Mouse (Mus musculus) forebrain, embryonic 13.5 days (tissue): ENCODE results near the gene Rabep1. TPM values are rescaled to one million over a fixed set of nuclear protein-coding genes. Genes with fewer than 3 reads are reported as not detected.

Experiments
- ATAC-seq: fragments of 200-750 bp; cut with Nextera tagmentation; 2 replicates; pipeline ENCODE4 v1.8.0; 2017
- H3K27ac ChIP-seq: fragments of 300-500 bp; sonication (generic); 2 replicates; pipeline ENCODE4 v1.5.1; 2015; ENCODE audit warnings: inconsistent platforms, mild to moderate bottlenecking, moderate library complexity
- H3K27me3 ChIP-seq: fragments of 300-500 bp; sonication (generic); 2 replicates; pipeline ENCODE4 v1.6.1; 2015; ENCODE audit warnings: mild to moderate bottlenecking, inconsistent platforms
- H3K36me3 ChIP-seq: fragments of 300-500 bp; sonication (generic); 2 replicates; pipeline ENCODE4 v1.6.1; 2015; ENCODE audit warnings: mild to moderate bottlenecking, inconsistent platforms; ENCODE audit not compliant: poor library complexity, severe bottlenecking
- H3K4me1 ChIP-seq: fragments of 300-500 bp; sonication (generic); 2 replicates; pipeline ENCODE4 v1.6.1; 2015; ENCODE audit warnings: inconsistent platforms
- H3K4me2 ChIP-seq: fragments of 300-500 bp; sonication (generic); 2 replicates; pipeline ENCODE4 v1.6.1; 2015; ENCODE audit warnings: inconsistent platforms, mild to moderate bottlenecking, moderate library complexity
- H3K4me3 ChIP-seq: fragments of 300-500 bp; sonication (generic); 2 replicates; pipeline ENCODE4 v1.5.1; 2015; ENCODE audit warnings: mild to moderate bottlenecking, inconsistent platforms
- H3K9ac ChIP-seq: fragments of 300-500 bp; sonication (generic); 2 replicates; pipeline ENCODE4 v1.6.1; 2015; ENCODE audit warnings: mild to moderate bottlenecking, inconsistent platforms
- H3K9me3 ChIP-seq: fragments of 300-500 bp; sonication (generic); replicated peaks from 2 replicates; pipeline ENCODE4 v1.6.1; 2016; ENCODE audit warnings: inconsistent platforms
- WGBS: fragments of 180-500 bp; shearing (Covaris S2); methylation state at CpG from one replicate; pipeline ENCODE4 v1.1.7; 2015; 5-methylcytosine and 5-hydroxymethylcytosine counted together
- polyA plus RNA-seq: library from polyadenylated mRNA; unstranded; fragments of >200 nt; fragmentation: Nextera tagmentation; extraction: Ambion mirVana; gene quantifications from 2 replicates; pipeline ENCODE4 v1.2.1, GENCODE M21; 2015

Rabep1 gene
- polyA plus RNA-seq, result 66.6 and 69.6 TPM in 2 replicates

DNA sequence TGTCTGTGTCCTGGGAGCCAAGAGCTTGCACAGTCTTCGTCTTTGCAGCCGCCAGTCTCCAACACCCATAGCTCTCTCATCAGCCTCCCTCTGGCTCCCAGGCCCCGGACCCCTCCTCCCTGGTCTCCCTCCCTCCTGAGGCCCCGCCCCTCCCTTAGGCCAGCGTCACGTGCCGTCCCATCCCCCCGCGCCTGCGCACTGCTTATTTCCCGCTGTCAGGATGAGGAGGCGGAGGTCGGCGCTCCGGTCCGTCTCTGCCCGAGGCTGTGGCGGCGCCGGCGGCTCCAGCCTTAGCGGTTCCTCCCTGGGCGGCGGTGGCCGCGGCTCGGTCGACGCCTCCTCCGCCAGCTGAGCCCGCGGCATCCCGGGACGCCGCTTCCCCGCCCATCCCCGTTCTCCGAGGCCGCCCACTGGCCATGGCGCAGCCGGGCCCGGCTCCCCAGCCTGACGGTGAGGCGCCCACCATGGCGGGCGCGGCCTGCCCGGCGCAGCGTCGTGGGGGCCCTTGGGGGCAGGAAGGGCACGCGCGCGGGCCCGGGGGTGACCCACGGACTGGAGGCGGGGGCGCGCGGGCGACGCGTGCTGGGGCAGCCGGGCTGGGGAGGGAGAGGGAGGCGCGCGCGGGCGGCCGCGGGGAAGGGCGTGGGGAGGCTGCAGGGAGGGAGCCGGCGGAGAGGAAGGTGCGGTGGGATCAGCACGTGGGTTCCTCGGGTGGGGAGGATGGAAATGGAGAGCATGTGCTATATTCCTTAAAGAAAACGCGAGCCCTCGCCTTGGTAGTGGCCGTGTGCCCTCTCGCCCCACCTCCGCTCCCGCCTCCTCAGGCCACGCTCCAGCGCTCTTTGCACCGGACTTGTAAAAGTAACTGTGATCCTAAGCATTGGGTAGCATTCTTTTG, at the start of gene Rabep1:
Gene Rabep1, plus strand, starts transcription at position 220 of the 898 bp plus-strand sequence.
- WGBS, result under 1% methylated on average over 59 of the region's 88 CpGs
- H3K4me2 ChIP-seq, result peak within 1 kb of the TSS; percentile 84
- peaks cover 25% of the 10 kb centered on the region for H3K4me1 ChIP-seq
- no peaks in the 10 kb centered on the region for H3K9me3 ChIP-seq
- H3K36me3 ChIP-seq, result no peaks in the 10 kb centered on the region
- peak within 1 kb of the TSS; percentile 96 for H3K9ac ChIP-seq
- peak; percentile 97 for ATAC-seq
- peak within 1 kb of the TSS; percentile 85 for H3K27ac ChIP-seq
- H3K27me3 ChIP-seq, result no peaks in the 10 kb centered on the region
- H3K4me3 ChIP-seq, result peak within 1 kb of the TSS; percentile 93

DNA sequence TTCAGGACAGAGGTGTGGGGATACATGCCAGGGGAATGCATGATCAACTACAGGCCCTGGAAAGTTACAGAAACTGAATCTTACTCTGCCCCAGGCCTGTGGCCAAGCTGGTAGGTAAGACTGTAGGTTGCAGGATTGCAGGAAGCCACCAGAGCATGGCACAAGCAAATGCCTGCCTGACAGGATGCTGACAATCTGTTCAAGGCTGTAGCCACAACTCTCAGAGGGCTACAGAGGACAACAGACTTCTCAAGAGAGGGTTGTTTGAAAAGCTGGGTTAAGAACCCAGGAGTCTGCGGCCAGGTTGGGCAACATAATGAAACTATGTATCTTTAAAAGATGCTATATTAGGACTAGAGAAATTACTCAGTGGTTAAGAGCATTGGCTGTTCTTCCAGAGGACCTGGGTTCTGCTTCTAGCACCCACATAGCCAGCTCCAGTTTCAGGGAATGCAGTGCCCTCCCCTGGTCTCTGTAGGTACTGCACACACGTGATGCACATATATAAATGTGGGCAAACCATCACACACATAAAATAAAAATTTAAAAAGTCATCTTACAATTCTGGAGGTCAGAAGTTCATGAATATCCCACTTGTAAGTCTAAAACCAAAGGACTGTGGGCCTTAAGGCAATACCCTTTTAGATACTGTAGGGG, 42.2 kb upstream of the Rabep1 start:
- Histone ChIP-seq H3K9me3 (no peaks in the 10 kb centered on the region), H3K4me1 (no peaks in the 10 kb centered on the region), H3K36me3 (no peaks in the 10 kb centered on the region), H3K4me3 (no peak overlapping the region), H3K27ac (no peak overlapping the region), H3K9ac (no peak overlapping the region), H3K27me3 (no peaks in the 10 kb centered on the region), H3K4me2 (no peak overlapping the region)
- ATAC-seq, result no peak
- WGBS, result 91% methylated on average over 2 of the region's 2 CpGs

DNA sequence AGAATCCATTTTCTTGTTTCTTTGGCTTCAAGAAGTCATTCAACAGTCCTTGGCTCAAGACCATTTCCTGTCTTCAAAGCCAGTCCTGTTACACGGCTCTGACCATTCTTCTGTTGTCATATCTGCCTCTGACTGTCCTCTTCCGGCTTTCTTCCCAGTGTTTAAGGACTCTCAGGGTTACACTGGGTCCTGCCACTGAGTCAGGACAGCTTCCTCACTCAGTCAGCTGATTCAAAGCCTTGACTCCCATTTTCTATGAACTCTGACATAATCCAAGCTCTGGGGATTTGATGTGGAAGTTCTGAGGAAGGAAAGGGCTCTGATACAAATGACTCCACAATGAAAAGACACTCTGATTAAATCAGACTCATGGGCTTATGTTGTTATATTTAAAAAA, 41.7 kb upstream of the Rabep1 start:
- no peaks in the 10 kb centered on the region for H3K4me1 ChIP-seq
- no peaks in the 10 kb centered on the region for H3K9me3 ChIP-seq
- no peaks in the 10 kb centered on the region for H3K27me3 ChIP-seq
- 69% methylated on average over 2 of the region's 2 CpGs for WGBS
- H3K36me3 ChIP-seq, result no peaks in the 10 kb centered on the region
- no peak overlapping the region for H3K4me3 ChIP-seq
- no peak overlapping the region for H3K4me2 ChIP-seq
- no peak overlapping the region for H3K9ac ChIP-seq
- H3K27ac ChIP-seq, result no peak overlapping the region
- no peak for ATAC-seq

DNA sequence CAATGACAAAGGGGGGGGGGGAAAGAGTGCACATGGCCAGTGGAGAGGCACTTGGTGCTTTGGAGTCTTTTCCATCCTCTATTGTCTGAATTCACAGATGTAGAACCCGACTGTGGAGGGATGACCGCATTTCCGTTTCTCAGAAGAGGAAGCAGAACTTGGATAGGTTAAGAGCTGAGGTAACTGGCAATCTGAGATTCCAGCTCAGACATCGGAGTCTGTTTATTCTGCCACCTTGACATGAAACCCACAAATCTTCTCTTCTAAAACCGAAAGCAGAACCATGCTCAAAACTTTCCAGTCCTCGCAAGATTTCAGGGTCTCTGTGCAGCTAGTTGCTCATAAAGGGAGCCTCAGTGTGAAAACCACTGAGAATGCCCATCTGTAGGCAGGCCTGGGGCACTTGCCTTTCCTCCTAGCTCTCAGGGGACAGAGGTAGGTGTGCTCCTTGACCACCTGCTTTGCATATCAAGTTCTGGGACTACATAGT, 40.8 kb upstream of the Rabep1 start:
- no peak overlapping the region for H3K4me2 ChIP-seq
- H3K4me3 ChIP-seq, result no peak overlapping the region
- no peak overlapping the region for H3K27ac ChIP-seq
- H3K36me3 ChIP-seq, result no peaks in the 10 kb centered on the region
- no peaks in the 10 kb centered on the region for H3K9me3 ChIP-seq
- H3K9ac ChIP-seq, result no peak overlapping the region
- no peaks in the 10 kb centered on the region for H3K27me3 ChIP-seq
- WGBS, result 88% methylated on average over 6 of the region's 6 CpGs
- no peaks in the 10 kb centered on the region for H3K4me1 ChIP-seq
- no peak for ATAC-seq

DNA sequence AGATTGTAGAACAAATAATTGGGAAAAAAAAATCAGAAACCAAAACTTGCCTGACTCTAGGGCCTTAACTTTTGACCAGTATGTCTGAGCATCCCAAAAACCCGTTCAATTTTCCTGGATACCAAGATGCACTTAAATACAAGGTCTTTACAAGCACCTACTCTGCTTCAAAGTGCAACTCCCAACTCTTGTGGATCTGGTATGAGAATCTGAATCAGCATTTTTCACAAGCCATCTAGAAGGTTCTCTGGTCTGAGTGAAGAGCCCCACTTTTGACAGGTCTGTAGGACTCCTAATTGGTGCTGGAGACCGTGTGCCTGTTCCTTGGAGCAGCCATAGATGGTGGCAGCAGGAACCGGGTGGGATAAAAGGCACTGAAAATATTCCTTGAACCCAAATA, 40.2 kb upstream of the Rabep1 start:
- Histone ChIP-seq H3K4me1 (no peaks in the 10 kb centered on the region), H3K27ac (no peak overlapping the region), H3K36me3 (no peaks in the 10 kb centered on the region), H3K4me3 (no peak overlapping the region), H3K9ac (no peak overlapping the region), H3K9me3 (no peaks in the 10 kb centered on the region), H3K4me2 (no peak overlapping the region), H3K27me3 (no peaks in the 10 kb centered on the region)
- ATAC-seq, result no peak
- 86% methylated on average over 3 of the region's 3 CpGs for WGBS

DNA sequence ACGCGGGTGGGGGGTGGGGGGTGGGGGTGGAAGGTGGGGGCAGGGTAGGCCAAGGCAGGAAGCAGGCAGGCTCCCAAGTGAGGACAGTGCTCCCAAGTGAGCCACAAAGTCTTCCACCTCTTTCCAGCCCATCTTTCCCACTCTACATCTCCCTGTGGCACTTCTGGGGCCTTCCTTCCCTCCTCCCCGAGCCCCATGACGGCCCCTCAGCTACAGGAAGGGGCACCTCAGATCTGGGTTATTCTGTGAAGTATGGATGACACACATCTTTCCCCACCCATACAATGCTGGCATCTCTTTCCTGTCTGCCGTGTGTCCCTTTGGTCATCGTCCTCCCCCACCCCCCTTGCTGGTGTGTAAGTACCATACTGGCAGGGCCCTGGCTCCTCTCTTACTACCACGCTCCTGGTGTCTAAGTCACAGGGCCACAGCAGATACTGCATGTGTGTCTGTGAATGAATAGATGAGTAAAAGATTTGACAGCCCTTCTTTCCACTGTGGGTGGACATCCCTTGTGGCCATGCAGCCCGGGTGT, 38.9 kb upstream of the Rabep1 start:
- no peaks in the 10 kb centered on the region for H3K36me3 ChIP-seq
- H3K9me3 ChIP-seq, result no peaks in the 10 kb centered on the region
- no peak overlapping the region for H3K27ac ChIP-seq
- no peaks in the 10 kb centered on the region for H3K4me1 ChIP-seq
- no peak overlapping the region for H3K9ac ChIP-seq
- no peak overlapping the region for H3K4me3 ChIP-seq
- no peak for ATAC-seq
- H3K27me3 ChIP-seq, result no peaks in the 10 kb centered on the region
- whole genome bisulfite sequencing, result 80% methylated on average over 8 of the region's 8 CpGs
- H3K4me2 ChIP-seq, result no peak overlapping the region

DNA sequence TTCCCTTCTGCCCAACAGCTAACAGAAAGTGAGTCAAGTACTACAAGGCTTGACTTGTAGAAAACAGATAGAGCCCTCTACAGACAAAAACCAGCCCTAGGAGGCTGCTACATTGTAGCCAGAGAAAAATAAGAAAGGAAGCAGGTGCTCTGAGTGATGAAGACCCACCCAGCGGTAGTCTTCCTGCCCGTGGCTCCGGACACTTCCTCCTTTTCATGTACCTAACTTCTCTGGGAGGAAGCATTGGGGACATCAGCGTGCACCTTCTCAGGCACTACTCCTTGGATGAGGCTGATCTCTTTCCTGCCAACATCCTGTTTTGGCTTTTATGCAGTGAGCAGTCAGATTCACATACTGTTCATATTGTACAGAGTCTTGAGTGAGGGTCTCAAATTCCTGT, 37.9 kb upstream of the Rabep1 start:
- no peak overlapping the region for H3K4me3 ChIP-seq
- H3K4me1 ChIP-seq, result no peaks in the 10 kb centered on the region
- H3K4me2 ChIP-seq, result no peak overlapping the region
- no peaks in the 10 kb centered on the region for H3K9me3 ChIP-seq
- H3K27ac ChIP-seq, result no peak overlapping the region
- no peaks in the 10 kb centered on the region for H3K27me3 ChIP-seq
- no peak overlapping the region for H3K9ac ChIP-seq
- no peak for ATAC-seq
- 85% methylated on average over 4 of the region's 4 CpGs for WGBS
- no peaks in the 10 kb centered on the region for H3K36me3 ChIP-seq

DNA sequence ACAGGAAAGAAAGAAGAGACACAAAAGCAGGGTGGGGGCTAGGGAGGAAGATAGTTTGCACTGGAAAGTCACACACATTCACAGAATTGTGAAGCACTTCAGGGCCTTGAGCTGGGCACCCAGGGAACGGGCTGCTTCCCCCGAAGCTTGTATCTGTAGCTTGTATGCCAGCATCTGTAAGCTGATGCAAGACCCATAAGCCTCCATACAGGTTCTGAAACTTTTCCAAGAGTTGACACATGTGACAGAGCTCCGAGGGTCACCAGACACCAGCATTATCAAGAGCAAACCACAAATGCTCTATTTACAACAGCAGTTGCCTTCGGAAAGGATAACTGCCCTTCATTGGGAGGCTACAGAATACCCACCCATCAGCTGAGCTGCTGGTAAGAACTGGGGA, 36.9 kb upstream of the Rabep1 start:
- Histone ChIP-seq H3K27me3 (no peaks in the 10 kb centered on the region), H3K36me3 (no peaks in the 10 kb centered on the region), H3K4me1 (no peaks in the 10 kb centered on the region), H3K9ac (no peak overlapping the region), H3K4me3 (no peak overlapping the region), H3K27ac (no peak overlapping the region), H3K4me2 (no peak overlapping the region), H3K9me3 (no peaks in the 10 kb centered on the region)
- 93% methylated on average over 4 of the region's 4 CpGs for WGBS
- ATAC-seq, result no peak

DNA sequence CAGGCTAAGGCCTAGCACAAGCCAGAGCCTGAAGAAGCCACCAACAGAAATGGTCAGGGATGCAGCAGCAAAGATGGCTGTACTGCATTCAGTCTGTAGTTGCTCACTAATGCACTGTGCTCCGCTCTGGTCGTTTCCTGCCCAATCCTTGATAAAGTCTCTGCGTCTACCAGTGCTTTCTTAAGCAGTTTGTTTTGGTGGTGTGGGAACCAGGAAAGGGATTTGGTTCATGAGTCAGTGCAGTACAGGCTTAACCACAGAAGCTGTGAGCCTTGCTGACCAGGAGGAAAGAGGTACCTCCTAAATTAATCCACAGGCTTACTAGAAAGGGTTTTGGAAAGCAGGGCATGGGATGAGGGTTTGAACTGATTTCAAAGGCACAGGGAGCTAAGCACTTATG, 36.5 kb upstream of the Rabep1 start:
- no peak overlapping the region for H3K27ac ChIP-seq
- H3K36me3 ChIP-seq, result no peaks in the 10 kb centered on the region
- no peaks in the 10 kb centered on the region for H3K9me3 ChIP-seq
- H3K9ac ChIP-seq, result no peak overlapping the region
- no peak for ATAC-seq
- WGBS, result 70% methylated on average over 3 of the region's 3 CpGs
- no peak overlapping the region for H3K4me3 ChIP-seq
- no peaks in the 10 kb centered on the region for H3K4me1 ChIP-seq
- no peak overlapping the region for H3K4me2 ChIP-seq
- no peaks in the 10 kb centered on the region for H3K27me3 ChIP-seq

DNA sequence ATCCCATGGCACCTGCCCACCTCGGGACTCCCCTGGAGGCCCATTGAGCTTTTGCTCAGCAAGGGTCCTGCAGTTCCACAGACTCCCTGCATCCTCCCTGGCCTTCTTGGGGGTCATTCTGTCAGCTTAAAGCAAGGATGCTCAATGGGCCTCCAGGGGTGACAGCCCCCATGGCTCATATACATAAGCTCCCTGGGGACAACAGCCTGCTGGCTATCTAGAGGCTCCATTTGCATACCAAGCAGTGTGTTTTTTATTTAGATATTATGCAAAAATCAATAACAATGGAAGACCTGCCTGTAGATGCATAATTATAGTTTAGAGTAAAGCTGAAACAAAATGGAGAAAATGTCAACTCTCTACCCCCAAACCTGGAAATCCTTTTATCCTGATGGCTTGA, 35.6 kb upstream of the Rabep1 start:
- no peaks in the 10 kb centered on the region for H3K36me3 ChIP-seq
- no peak for ATAC-seq
- no peak overlapping the region for H3K9ac ChIP-seq
- H3K9me3 ChIP-seq, result no peaks in the 10 kb centered on the region
- H3K4me1 ChIP-seq, result no peaks in the 10 kb centered on the region
- 24% methylated on average over 1 of the region's 1 CpGs for WGBS
- H3K4me2 ChIP-seq, result no peak overlapping the region
- no peak overlapping the region for H3K4me3 ChIP-seq
- H3K27me3 ChIP-seq, result no peaks in the 10 kb centered on the region
- no peak overlapping the region for H3K27ac ChIP-seq

DNA sequence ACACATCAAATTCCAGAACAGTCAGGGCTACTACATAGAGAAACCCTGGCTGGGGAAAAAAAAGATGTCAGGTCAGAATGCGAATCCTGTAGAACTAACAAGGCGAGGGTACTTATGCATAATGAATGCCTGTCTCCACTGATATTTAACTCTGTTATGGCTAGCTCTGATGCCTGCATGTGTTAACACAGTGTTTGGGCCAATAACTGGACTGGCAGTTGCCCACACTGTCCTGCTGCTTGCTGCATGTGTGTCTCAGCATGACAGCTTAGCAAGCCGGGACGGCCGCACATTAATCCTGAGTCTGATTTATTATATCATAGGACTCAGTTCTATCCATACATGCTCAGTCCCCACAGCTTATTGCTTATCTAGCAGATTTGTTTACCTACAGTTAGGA, 33.5 kb upstream of the Rabep1 start:
- Histone ChIP-seq H3K36me3 (no peaks in the 10 kb centered on the region), H3K27ac (no peak overlapping the region), H3K4me2 (no peak overlapping the region), H3K9me3 (no peaks in the 10 kb centered on the region), H3K27me3 (no peaks in the 10 kb centered on the region), H3K4me3 (no peak overlapping the region), H3K4me1 (no peaks in the 10 kb centered on the region), H3K9ac (no peak overlapping the region)
- no peak for ATAC-seq
- WGBS, result 82% methylated on average over 5 of the region's 5 CpGs

DNA sequence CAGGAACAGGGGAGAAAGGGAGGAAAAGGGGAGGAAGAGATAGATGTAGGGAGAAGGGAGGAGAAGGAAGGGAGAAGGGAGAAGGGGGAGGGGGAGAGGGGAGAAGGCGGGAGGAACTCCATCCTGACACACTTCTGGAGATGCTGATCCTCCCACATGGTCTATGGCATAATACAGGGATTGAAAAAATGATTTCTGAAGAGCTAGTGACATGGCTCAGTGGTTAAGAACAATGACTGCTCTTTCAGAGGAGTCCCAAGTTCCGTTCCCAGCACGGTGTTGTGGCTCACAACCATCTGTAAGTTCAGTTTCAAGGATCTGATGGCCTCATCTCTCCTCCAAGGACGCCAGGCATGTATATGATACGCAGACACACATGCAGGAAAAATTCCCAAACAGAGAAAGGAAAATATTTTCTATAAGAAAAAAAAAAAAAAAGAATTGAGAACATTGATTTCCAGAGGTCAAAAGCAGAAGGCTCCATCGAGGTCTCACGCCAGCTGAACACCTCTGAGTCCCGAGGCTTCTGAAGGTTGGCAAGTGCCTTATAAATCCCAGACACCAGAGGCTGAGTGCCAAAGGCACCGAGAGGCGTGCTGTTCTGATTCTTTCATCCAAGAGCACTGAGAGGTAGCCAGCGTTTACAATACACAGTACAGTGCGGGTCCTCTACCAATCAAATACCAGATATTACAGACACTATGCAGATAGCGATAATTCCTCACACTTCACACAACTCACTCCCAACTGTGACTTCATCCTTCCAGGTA, 32.9 kb upstream of the Rabep1 start:
- Histone ChIP-seq H3K36me3 (no peaks in the 10 kb centered on the region), H3K4me3 (no peak overlapping the region), H3K9me3 (no peaks in the 10 kb centered on the region), H3K4me1 (no peaks in the 10 kb centered on the region), H3K9ac (no peak overlapping the region), H3K27me3 (no peaks in the 10 kb centered on the region), H3K4me2 (no peak overlapping the region), H3K27ac (no peak overlapping the region)
- 71% methylated on average over 13 of the region's 13 CpGs for WGBS
- no peak for ATAC-seq
